Mouse (Mus musculus) G1E (cell line): ENCODE measurements around the gene Fam110a. TPM values are rescaled to one million over a fixed set of nuclear protein-coding genes. Genes with fewer than 3 reads are reported as not detected.

Experiments
- ATAC-seq: 2 replicates; pipeline ENCODE4 v1.8.0; 2016; ENCODE audit warnings: mild to moderate bottlenecking; ENCODE audit not compliant: insufficient number of reproducible peaks, poor library complexity, low FRiP score, severe bottlenecking; ENCODE audit errors: extremely low read depth
- DNase-seq: peaks from one replicate; pipeline ENCODE4 v3.0.0; 2012; ENCODE audit warnings: low spot score
- H3K27me3 ChIP-seq: 2 replicates; pipeline ENCODE4 v1.6.1; 2012; ENCODE audit warnings: mild to moderate bottlenecking, low read length, inconsistent platforms; ENCODE audit not compliant: insufficient read depth
- H3K36me3 ChIP-seq: replicated peaks from 2 replicates; pipeline ENCODE3; 2012; ENCODE audit warnings: mild to moderate bottlenecking, inconsistent platforms
- H3K4me1 ChIP-seq: 2 replicates; pipeline ENCODE4 v1.6.1; 2012; ENCODE audit warnings: low read depth, low read length, inconsistent platforms, mixed read lengths; ENCODE audit not compliant: insufficient read depth
- H3K4me3 ChIP-seq: 2 replicates; pipeline ENCODE4 v1.5.1; 2012; ENCODE audit warnings: low read depth, mild to moderate bottlenecking, inconsistent platforms, low read length, moderate library complexity, mixed read lengths
- H3K9me3 ChIP-seq: replicated peaks from 2 replicates; pipeline ENCODE4 v1.6.1; 2012; ENCODE audit warnings: inconsistent platforms
- CTCF ChIP-seq: IDR thresholded peaks from 2 replicates; pipeline ENCODE4 v1.5.1; 2012; ENCODE audit warnings: low read depth, low read length, inconsistent platforms, mixed read lengths
- GATA1 ChIP-seq: IDR thresholded peaks from 2 replicates; pipeline ENCODE4 v1.6.1; 2012; ENCODE audit warnings: borderline replicate concordance, low read length, inconsistent platforms, mixed read lengths
- GATA2 ChIP-seq: IDR thresholded peaks from 2 replicates; pipeline ENCODE4 v1.6.1; 2012; ENCODE audit warnings: low read depth, low read length, inconsistent platforms, borderline replicate concordance
- POLR2AphosphoS5 ChIP-seq: IDR thresholded peaks from 2 replicates; pipeline ENCODE4 v1.6.1; 2012; ENCODE audit warnings: low read depth, low read length, inconsistent platforms; ENCODE audit not compliant: insufficient replicate concordance
- TAL1 ChIP-seq: conservative IDR thresholded peaks from 2 replicates; pipeline ENCODE4 v1.6.1; 2012; ENCODE audit warnings: low read depth, low read length, inconsistent platforms, mixed read lengths
- polyA plus RNA-seq: library from polyadenylated mRNA; stranded (reverse); fragments of >175 nt; gene quantifications from 2 replicates; pipeline ENCODE4 v1.2.3, GENCODE M21; 2012
- total RNA-seq, 2 experiments: library from RNA; stranded (forward) in 1 of 2; stranded (reverse) in 1 of 2; fragments of 200-1000 nt in 1 of 2; fragments of >200 nt in 1 of 2; fragmentation: Nextera tagmentation in 1 of 2; gene quantifications; 2 replicates each; pipeline ENCODE4 v1.2.3; 2014 to 2017

The Fam110a gene
- total and polyA plus RNA-seq, 3 experiments, result 3.8 to 24.7 (median 5.2) TPM

DNA sequence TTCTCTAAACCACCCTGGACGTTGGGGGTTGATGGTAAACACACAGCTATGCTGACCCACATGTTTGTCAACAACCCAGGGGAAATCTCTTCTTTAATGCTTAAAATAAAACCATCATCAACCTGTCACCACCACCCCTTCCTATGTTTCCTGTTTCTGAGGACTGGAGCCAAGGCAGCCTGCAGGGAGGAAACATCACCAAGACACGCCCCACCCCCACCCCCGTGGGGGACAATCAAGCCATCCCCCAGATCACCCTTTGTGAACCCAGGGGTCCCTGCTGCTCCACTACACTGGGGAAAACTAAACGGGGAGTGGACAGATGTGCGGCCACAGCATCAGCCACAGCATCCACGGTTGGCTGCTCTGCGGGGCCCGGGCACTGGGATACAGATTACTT lies 11.6 kb downstream of the Fam110a start:
- DNase-seq (no peak), ATAC-seq (no peak)
- no peaks in the 10 kb centered on the region for H3K9me3 ChIP-seq
- H3K36me3 ChIP-seq, result peaks cover 62% of the 10 kb centered on the region
- H3K4me3 ChIP-seq, result no peak overlapping the region
- no peak for TF ChIP-seq POLR2AphosphoS5
- TF ChIP-seq TAL1, result no peak
- no peak for TF ChIP-seq GATA1
- TF ChIP-seq GATA2, result no peak
- no peak for TF ChIP-seq CTCF
- H3K4me1 ChIP-seq, result peaks cover 20% of the 10 kb centered on the region
- H3K27me3 ChIP-seq, result no peaks in the 10 kb centered on the region

DNA sequence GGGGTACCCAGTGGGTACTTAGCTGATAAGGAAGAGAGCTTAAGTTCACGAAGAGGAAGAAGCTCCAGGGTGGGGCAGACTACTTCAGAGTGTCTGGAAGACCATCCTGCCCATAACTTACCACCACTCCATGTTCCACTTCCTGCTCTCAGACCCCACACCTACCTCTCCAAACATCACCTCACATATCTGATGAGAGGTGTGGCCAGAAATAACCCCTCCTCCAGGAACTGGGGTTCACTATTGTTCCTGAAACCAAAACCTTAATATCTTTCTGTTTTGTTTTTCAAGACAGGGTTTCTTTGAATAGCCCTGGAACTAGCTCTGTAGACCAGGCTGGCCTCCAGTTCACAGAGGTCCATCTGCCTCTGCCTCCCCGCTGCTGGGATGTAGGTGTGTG lies 12.2 kb downstream of the Fam110a start:
- no peak for ATAC-seq
- peaks cover 16% of the 10 kb centered on the region for H3K4me1 ChIP-seq
- H3K9me3 ChIP-seq, result no peaks in the 10 kb centered on the region
- H3K27me3 ChIP-seq, result no peaks in the 10 kb centered on the region
- peaks cover 56% of the 10 kb centered on the region for H3K36me3 ChIP-seq
- no peak overlapping the region for H3K4me3 ChIP-seq
- no peak for TF ChIP-seq TAL1
- TF ChIP-seq POLR2AphosphoS5, result no peak
- TF ChIP-seq GATA1, result no peak
- TF ChIP-seq CTCF, result no peak
- no peak for TF ChIP-seq GATA2
- DNase-seq, result no peak

DNA sequence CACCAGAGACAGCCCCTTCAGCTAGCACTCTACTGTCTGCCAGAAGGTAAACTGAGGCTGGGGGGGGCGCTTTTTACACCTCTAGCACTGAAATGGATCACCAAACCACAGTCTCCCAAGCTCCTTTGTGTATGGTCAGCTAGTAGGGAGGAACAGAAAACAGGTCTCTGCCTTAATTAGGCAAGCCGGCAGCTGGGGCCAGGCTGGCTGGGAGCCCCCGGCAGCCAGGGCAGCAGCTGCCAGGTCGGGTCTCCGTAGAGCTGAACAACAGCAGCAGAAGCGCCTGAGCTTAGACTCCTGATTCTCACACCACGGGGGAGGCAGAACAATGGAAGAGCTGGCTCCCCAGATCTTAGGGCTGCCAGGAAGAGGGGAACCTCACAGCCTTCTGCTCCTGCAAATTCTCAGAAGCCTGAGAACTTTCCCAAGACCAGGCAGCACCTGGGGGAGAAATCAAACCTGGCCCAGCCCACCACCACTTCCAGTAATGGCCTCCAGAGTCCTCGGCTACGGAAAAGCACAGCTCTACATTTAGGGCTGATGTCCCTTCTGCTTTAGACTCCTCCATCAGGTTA lies 12.8 kb downstream of the Fam110a start:
- H3K27me3 ChIP-seq, result no peaks in the 10 kb centered on the region
- peaks cover 51% of the 10 kb centered on the region for H3K36me3 ChIP-seq
- TF ChIP-seq TAL1 (no peak), POLR2AphosphoS5 (no peak), GATA2 (no peak)
- DNase-seq (no peak), ATAC-seq (no peak)
- H3K9me3 ChIP-seq, result no peaks in the 10 kb centered on the region
- H3K4me3 ChIP-seq, result no peak overlapping the region
- H3K4me1 ChIP-seq, result peaks cover 14% of the 10 kb centered on the region

DNA sequence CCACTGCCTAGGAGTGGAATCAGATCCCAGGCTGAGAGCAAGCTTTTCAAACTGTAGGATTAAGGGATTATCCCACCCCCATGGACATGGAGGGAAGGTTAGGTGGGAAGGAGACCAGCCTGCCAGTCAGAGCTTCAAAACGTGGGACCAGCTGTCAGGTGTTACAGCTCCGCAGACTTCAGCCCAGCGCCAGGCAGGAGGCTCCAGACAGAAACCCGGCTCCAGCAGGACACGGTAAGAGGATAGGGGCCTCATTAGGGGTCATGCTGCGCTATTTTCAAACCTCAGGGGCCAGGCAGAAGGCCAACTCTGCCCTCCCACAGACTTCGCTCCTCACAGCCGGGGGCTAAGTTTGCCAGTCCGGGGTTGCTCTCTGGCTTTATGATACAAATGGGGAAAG lies 16.0 kb downstream of the Fam110a start:
- no peak overlapping the region for H3K4me3 ChIP-seq
- no peak for ATAC-seq
- no peaks in the 10 kb centered on the region for H3K9me3 ChIP-seq
- peaks cover 6% of the 10 kb centered on the region; the same call in 1 of the 2 replicates for H3K4me1 ChIP-seq
- H3K27me3 ChIP-seq, result no peaks in the 10 kb centered on the region
- TF ChIP-seq CTCF (no peak), GATA1 (no peak), POLR2AphosphoS5 (no peak), GATA2 (no peak), TAL1 (no peak)
- DNase-seq, result no peak
- H3K36me3 ChIP-seq, result peaks cover 18% of the 10 kb centered on the region

DNA sequence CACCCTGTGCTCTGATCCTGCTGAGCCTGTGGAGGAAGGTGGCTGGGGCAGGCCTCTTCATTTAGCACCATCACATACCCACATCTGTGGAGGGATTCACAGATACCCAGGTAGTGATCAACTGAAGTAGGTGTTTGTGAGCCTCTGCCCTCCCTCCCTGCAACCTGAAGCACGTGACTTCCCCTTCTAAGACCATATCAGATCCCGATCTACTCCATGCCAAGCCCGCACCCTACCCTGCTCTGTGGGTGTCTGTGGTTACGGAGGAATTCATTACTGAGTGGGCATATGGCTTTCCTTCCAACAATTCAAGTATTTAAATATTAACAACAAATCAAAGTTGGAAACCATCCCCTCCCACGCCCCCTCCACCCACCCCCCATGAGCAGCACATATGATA lies 16.7 kb downstream of the Fam110a start:
- H3K27me3 ChIP-seq, result no peaks in the 10 kb centered on the region
- H3K4me3 ChIP-seq, result no peak overlapping the region
- no peaks in the 10 kb centered on the region for H3K9me3 ChIP-seq
- TF ChIP-seq POLR2AphosphoS5 (no peak), CTCF (no peak)
- DNase-seq (no peak), ATAC-seq (no peak)
- H3K4me1 ChIP-seq, result peaks cover 6% of the 10 kb centered on the region; the same call in 1 of the 2 replicates
- peaks cover 11% of the 10 kb centered on the region for H3K36me3 ChIP-seq

DNA sequence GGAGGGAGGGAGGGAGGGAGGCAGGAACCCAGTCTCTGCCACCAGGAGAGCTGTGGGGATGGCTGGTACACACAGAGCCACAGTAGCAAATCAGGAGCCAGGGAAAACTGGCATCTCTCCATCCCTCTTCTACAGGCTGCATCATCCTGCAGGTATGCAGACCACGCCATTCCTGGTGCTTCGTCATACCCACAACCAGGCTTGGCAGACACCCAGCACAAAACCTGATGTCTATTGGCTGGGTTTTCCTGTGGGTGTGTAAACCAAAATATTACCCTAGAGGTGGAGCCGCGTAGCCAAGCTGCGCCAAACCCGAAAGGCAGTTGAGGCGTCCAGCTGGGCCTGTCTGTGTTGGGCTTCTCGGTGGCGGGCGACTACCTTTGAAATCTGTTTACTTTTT lies 17.5 kb downstream of the Fam110a start:
- Histone ChIP-seq H3K36me3 (peaks cover 4% of the 10 kb centered on the region), H3K9me3 (no peaks in the 10 kb centered on the region), H3K4me3 (no peak overlapping the region), H3K27me3 (no peaks in the 10 kb centered on the region), H3K4me1 (0 out of 2 replicates have a peak, but pooled peaks cover 3% of the 10 kb centered on the region)
- TF ChIP-seq POLR2AphosphoS5 (no peak), GATA1 (no peak), GATA2 (no peak), CTCF (no peak), TAL1 (no peak)
- no peak for ATAC-seq
- DNase-seq, result no peak
